Mouse (Mus musculus): ENCODE measurements around the gene Eya2. TPM values are rescaled to one million over a fixed set of nuclear protein-coding genes. Genes with fewer than 3 reads are reported as not detected.

Eya2 gene
- total RNA-seq, 1 experiment from 2014 or later = 5.0 TPM

Other genes starting within 250 kb of the Eya2 start
- not detected in 2 replicates for gene Zfp663, start 226.3 kb upstream of the Eya2 start, total RNA-seq (2017)
- not detected in 2 replicates for gene Zfp334, start 206.8 kb upstream of the Eya2 start, total RNA-seq (2017)
- gene Ocstamp, start 194.6 kb upstream of the Eya2 start, total RNA-seq (2017) = not detected in 2 replicates
- not detected in 2 replicates for gene Slc13a3, start 121.8 kb upstream of the Eya2 start, total RNA-seq (2017)
- gene Trp53rka, start 101.7 kb upstream of the Eya2 start, total RNA-seq (2017) = 8.6 and 10.4 TPM in 2 replicates
- gene Slc2a10, start 91.2 kb upstream of the Eya2 start, total RNA-seq (2017) = not detected in 2 replicates